28 mouse cellular contexts compared by ENCODE assay signal in genomic region chr11:35110784-35111183, GRCm38 (mm10). TPM values are rescaled to one million over a fixed set of nuclear protein-coding genes. Genes with fewer than 3 reads are reported as not detected.
"Had no signal": no experiment of that assay in that cellular context is flagged by ENCODE, and none has a peak within 500 bp of the region (broad histone marks: within the 10 kb centered on the region; RNA-seq: fewer than 3 reads in every experiment).

No protein-coding gene starts in this region.

- H3K27me3 ChIP-seq: heart, embryonic 12.5 days; heart, embryonic 15.5 days; hindbrain, embryonic 12.5 days; intestine, embryonic 15.5 days; limb, embryonic 13.5 days; limb, embryonic 15.5 days; liver, embryonic 12.5 days had no signal

- H3K36me3 ChIP-seq: heart, embryonic 12.5 days; heart, embryonic 15.5 days; hindbrain, embryonic 10.5 days; hindbrain, embryonic 12.5 days; intestine, embryonic 15.5 days; limb, embryonic 13.5 days; limb, embryonic 15.5 days; liver, embryonic 12.5 days had no signal

- H3K4me1 ChIP-seq: heart, embryonic 12.5 days; heart, embryonic 15.5 days; limb, embryonic 15.5 days had no signal

- H3K9ac ChIP-seq: heart, embryonic 12.5 days; heart, embryonic 15.5 days; hindbrain, embryonic 12.5 days; hindbrain, embryonic 14.5 days; intestine, embryonic 15.5 days; limb, embryonic 13.5 days; limb, embryonic 15.5 days; liver, embryonic 12.5 days; liver, embryonic 14.5 days had no signal

- H3K4me3 ChIP-seq: gastrocnemius, adult 2 months; heart, adult 2 months; heart, embryonic 12.5 days; heart, embryonic 15.5 days; hindbrain, embryonic 10.5 days; hindbrain, embryonic 12.5 days; intestine, embryonic 15.5 days; layer of hippocampus, adult 2 months; limb, embryonic 13.5 days; limb, embryonic 15.5 days; liver, embryonic 12.5 days had no signal

- H3K27ac ChIP-seq: gastrocnemius, adult 2 months; heart, adult 2 months; heart, embryonic 15.5 days; hindbrain, embryonic 10.5 days; hindbrain, embryonic 12.5 days; hindbrain, embryonic 14.5 days; intestine, embryonic 15.5 days; layer of hippocampus, adult 2 months; limb, embryonic 13.5 days; limb, embryonic 15.5 days; liver, embryonic 12.5 days; liver, embryonic 14.5 days had no signal

- H3K9me3 ChIP-seq: heart, embryonic 12.5 days; heart, embryonic 15.5 days; hindbrain, embryonic 10.5 days; hindbrain, embryonic 12.5 days; intestine, embryonic 15.5 days; limb, embryonic 13.5 days; limb, embryonic 15.5 days; liver, embryonic 12.5 days had no signal

- ATAC-seq: hindbrain, embryonic 16.5 days; inflammation-experienced regulatory T-cells, adult 6 months; intestine, embryonic 15.5 days; intestine, postnatal 0 days; liver, embryonic 12.5 days had no signal

- DNase-seq: gastrocnemius, adult 2 months; gastrocnemius, postnatal 10 days; gastrocnemius, postnatal 25 days; heart, adult 2 months; heart, postnatal 14 days; heart, postnatal 36 days; kidney, adult 18-20 months; kidney, adult 8-10 months; kidney, postnatal 10 days; kidney, postnatal 25 days; kidney, postnatal 4 days; layer of hippocampus, postnatal 36 days; left cerebral cortex, postnatal 4 days had no signal

- H3K4me2 ChIP-seq: heart, embryonic 12.5 days; heart, embryonic 15.5 days; hindbrain, embryonic 12.5 days; hindbrain, embryonic 14.5 days; intestine, embryonic 15.5 days; limb, embryonic 13.5 days; limb, embryonic 15.5 days; liver, embryonic 12.5 days had no signal

RNA-seq across cellular contexts. Expression of gene Slit3, which starts 10.2 kb away (rescaled TPM):
- total RNA-seq: granulocyte monocyte progenitor cell, adult 5-6 weeks had no signal
- polyA plus RNA-seq: inflammation-experienced regulatory T-cells, adult 6 months had no signal
